8 mouse cellular contexts compared by ENCODE assay signal in genomic region chrX:13846653-13847501, GRCm38 (mm10). TPM values are rescaled to one million over a fixed set of nuclear protein-coding genes. Genes with fewer than 3 reads are reported as not detected.
A peak's percentile ranks its signal among the peaks of the same experiment; 100 is the strongest.
DNase-seq lines count a peak whose midpoint lies in the region; ATAC-seq and TF ChIP-seq lines count a peak whose summit lies in the region.

No protein-coding gene starts in this region.

- intact Hi-C loops in heart, adult 2 months (cut with DNase I), result loop anchor here (5.0 to 10.0 kb wide), 2 partner anchors 135 to 602 kb away; no protein-coding TSS in a partner anchor

- ATAC-seq in embryonic facial prominence, embryonic 14.5 days (ENCODE audit: low read depth), result peak; percentile 93
- peak; percentile 93 for ATAC-seq in limb, embryonic 13.5 days (ENCODE audit: low FRiP score, low read depth)
- ATAC-seq in midbrain, embryonic 15.5 days (replicated peaks), result peak; percentile 94

- peak overlapping the region; percentile 58 for H3K4me2 ChIP-seq in embryonic facial prominence, embryonic 14.5 days (ENCODE audit: low read depth, low read length)
- peak overlapping the region; percentile 63 for H3K4me2 ChIP-seq in limb, embryonic 13.5 days (replicated peaks)
- H3K4me2 ChIP-seq in midbrain, embryonic 15.5 days, result peak overlapping the region; percentile 49

- no peaks in the 10 kb centered on the region for H3K9me3 ChIP-seq in embryonic facial prominence, embryonic 14.5 days (ENCODE audit: control insufficient read depth, low read length)
- no peaks in the 10 kb centered on the region for H3K9me3 ChIP-seq in limb, embryonic 13.5 days
- H3K9me3 ChIP-seq in midbrain, embryonic 15.5 days, result no peaks in the 10 kb centered on the region

- no peaks in the 10 kb centered on the region for H3K27me3 ChIP-seq in embryonic facial prominence, embryonic 14.5 days (replicated peaks; ENCODE audit: control insufficient read depth, insufficient read depth, low read length)
- H3K27me3 ChIP-seq in heart, adult 2 months (ENCODE audit: control insufficient read depth, insufficient read depth, low read length), result no peaks in the 10 kb centered on the region
- H3K27me3 ChIP-seq in limb, embryonic 13.5 days, result no peaks in the 10 kb centered on the region
- H3K27me3 ChIP-seq in midbrain, embryonic 15.5 days (replicated peaks), result no peaks in the 10 kb centered on the region

- no peaks in the 10 kb centered on the region for H3K4me1 ChIP-seq in bone marrow, adult 2 months (ENCODE audit: control insufficient read depth, insufficient read depth, low read length)
- no peaks in the 10 kb centered on the region for H3K4me1 ChIP-seq in embryonic facial prominence, embryonic 14.5 days (ENCODE audit: control insufficient read depth, insufficient read depth, low read length)
- no peaks in the 10 kb centered on the region for H3K4me1 ChIP-seq in heart, adult 2 months (ENCODE audit: control insufficient read depth, insufficient read depth, low read length)
- no peaks in the 10 kb centered on the region for H3K4me1 ChIP-seq in limb, embryonic 13.5 days
- no peaks in the 10 kb centered on the region for H3K4me1 ChIP-seq in midbrain, embryonic 15.5 days

- TF ChIP-seq POLR2A in bone marrow, adult 2 months (IDR thresholded peaks at IDR 0.05; ENCODE audit: borderline replicate concordance, control insufficient read depth, low read depth, low read length), result peak; percentile 61; the same call in 1 of the 2 replicates
- peak; percentile 53; the same call in 1 of the 2 replicates for TF ChIP-seq POLR2A in heart, adult 2 months (IDR thresholded peaks at IDR 0.05; ENCODE audit: insufficient read depth, low read depth, low read length)

- TF ChIP-seq CTCF in bone marrow, adult 2 months (IDR thresholded peaks at IDR 0.05; ENCODE audit: control insufficient read depth, insufficient read depth, low read length), result no peak
- TF ChIP-seq CTCF in heart, adult 2 months (IDR thresholded peaks at IDR 0.05), result peak; percentile 58

- TF ChIP-seq EP300 in heart, adult 2 months (IDR thresholded peaks at IDR 0.05; ENCODE audit: insufficient read depth, low read depth, low read length), result no peak

- peak overlapping the region; percentile 90 for H3K27ac ChIP-seq in bone marrow, adult 2 months (ENCODE audit: control insufficient read depth, insufficient read depth, low read depth, low read length, poor library complexity)
- H3K27ac ChIP-seq in embryonic facial prominence, embryonic 14.5 days (replicated peaks; ENCODE audit: low read depth, low read length), result peak overlapping the region; percentile 92
- peak overlapping the region; percentile 62 for H3K27ac ChIP-seq in heart, adult 2 months
- H3K27ac ChIP-seq in limb, embryonic 13.5 days, result peak overlapping the region; percentile 82
- H3K27ac ChIP-seq in midbrain, embryonic 15.5 days, result peak overlapping the region; percentile 94

- 8% methylated on average over 59 of the region's 59 CpGs for WGBS in bone marrow, adult 2 months
- WGBS in embryonic facial prominence, embryonic 14.5 days, result 25% methylated on average over 33 of the region's 59 CpGs
- WGBS in heart, adult 2 months, result 7% methylated on average over 57 of the region's 59 CpGs
- WGBS in limb, embryonic 13.5 days, result 20% methylated on average over 45 of the region's 59 CpGs
- WGBS in midbrain, embryonic 15.5 days, result 19% methylated on average over 57 of the region's 59 CpGs

- H3K79me2 ChIP-seq in heart, adult 2 months (replicated peaks; ENCODE audit: control insufficient read depth, insufficient read depth, low read length), result no peaks in the 10 kb centered on the region

- no peaks in the 10 kb centered on the region for H3K36me3 ChIP-seq in embryonic facial prominence, embryonic 14.5 days (ENCODE audit: control insufficient read depth, insufficient read depth, low read length)
- H3K36me3 ChIP-seq in heart, adult 2 months (ENCODE audit: control insufficient read depth, insufficient read depth, low read length), result no peaks in the 10 kb centered on the region
- H3K36me3 ChIP-seq in limb, embryonic 13.5 days, result no peaks in the 10 kb centered on the region
- H3K36me3 ChIP-seq in midbrain, embryonic 15.5 days (replicated peaks), result no peaks in the 10 kb centered on the region

- peak overlapping the region; percentile 82 for H3K4me3 ChIP-seq in bone marrow, adult 2 months (replicated peaks; ENCODE audit: control insufficient read depth, low read depth, low read length)
- H3K4me3 ChIP-seq in embryonic facial prominence, embryonic 14.5 days (ENCODE audit: low read depth, low read length), result peak overlapping the region; percentile 55
- peak overlapping the region; percentile 65 for H3K4me3 ChIP-seq in heart, adult 2 months
- peak overlapping the region; percentile 60 for H3K4me3 ChIP-seq in limb, embryonic 13.5 days
- H3K4me3 ChIP-seq in midbrain, embryonic 15.5 days, result peak overlapping the region; percentile 66

- DNase-seq in 3134 (ENCODE audit: extremely low read depth, insufficient read length, low spot score), result peak; percentile 92
- peak; percentile 96 for DNase-seq in embryonic facial prominence, embryonic 14.5 days (ENCODE audit: low spot score)
- DNase-seq in heart, adult 2 months, result peak; percentile 89 to 93
- peak; percentile 83 to 84 for DNase-seq in kidney, adult 8-10 months
- peak; percentile 76 to 78 for DNase-seq in spleen, adult 18-20 months

- H3K9ac ChIP-seq in embryonic facial prominence, embryonic 14.5 days (ENCODE audit: low read depth, low read length), result peak overlapping the region; percentile 48
- peak overlapping the region; percentile 83 for H3K9ac ChIP-seq in heart, adult 2 months (ENCODE audit: low read depth, low read length)
- peak overlapping the region; percentile 80 for H3K9ac ChIP-seq in limb, embryonic 13.5 days
- H3K9ac ChIP-seq in midbrain, embryonic 15.5 days, result peak overlapping the region; percentile 47

RNA-seq across cellular contexts. Expression of gene Cask, which starts 4.3 kb away (rescaled TPM):
- 8.4 and 10.8 TPM in 2 replicates for polyA plus RNA-seq in bone marrow, adult 2 months (2011; ENCODE audit: insufficient read depth, insufficient read length, low replicate concordance, missing spikeins)
- 19.3 and 20.1 TPM in 2 replicates for polyA plus RNA-seq in embryonic facial prominence, embryonic 14.5 days (2014; fragmentation: Nextera tagmentation; extraction: Ambion mirVana)
- total RNA-seq in heart, adult 2 months (2021), result 10 to 100 TPM; 15.7 to 16.2 TPM
- 1.8 and 4.7 TPM in 2 replicates for polyA plus RNA-seq in heart, adult 2 months (2012; rRNA removed)
- 20.4 and 20.6 TPM in 2 replicates for polyA plus RNA-seq in limb, embryonic 13.5 days (2015; fragmentation: Nextera tagmentation; extraction: Ambion mirVana)
- polyA plus RNA-seq in midbrain, embryonic 15.5 days (2015; fragmentation: Nextera tagmentation; extraction: Ambion mirVana), result 71.1 and 71.5 TPM in 2 replicates

Comparison
In these comparisons a context has a peak if more than half of its experiments do, and no peak if none do; other contexts are left out.
1. Peak in every context shown above with its lines: DNase-seq, ATAC-seq, H3K4me3 ChIP-seq and H3K27ac ChIP-seq.